Mouse (Mus musculus) ovary, postnatal 10 days (tissue): ENCODE results near the gene Gm21748.
"Not testable (repeated sequence)": the region's sequence is repeated elsewhere in the genome, so short reads cannot be mapped to it uniquely, and the experiment has no call there.

Experiments used
- DNase-seq: peaks from one replicate; pipeline ENCODE4 v3.0.0; 2022; ENCODE audit warnings: low spot score

Gm21748 gene

GRCm38 (mm10) chrY:90839077-90839476 lies at the start of gene Gm21748:
Gm21748 (minus strand) TSS chrY:90839177.
- DNase-seq = not testable (repeated sequence)
